Mouse (Mus musculus): ENCODE measurements around the gene Wwox.

- TF ChIP-seq MAX (IDR thresholded peaks at IDR 0.05; ENCODE audit: low read length) (no peak), TCF12 (IDR thresholded peaks at IDR 0.05; ENCODE audit: low read depth, low read length) (no peak), EP300 (IDR thresholded peaks at IDR 0.05; ENCODE audit: low read depth in 1 of 2, low read length in 2 of 2) (no peak), CTCF (IDR thresholded peaks at IDR 0.05 in 2 of 3, conservative IDR thresholded peaks at IDR 0.05 in 1 of 3; ENCODE audit: control insufficient read depth in 1 of 3, insufficient read depth in 1 of 3, low read depth in 2 of 3, low read length in 3 of 3, poor library complexity in 1 of 3, severe bottlenecking in 1 of 3) (no peak), E2F4 (IDR thresholded peaks at IDR 0.05; ENCODE audit: borderline replicate concordance, low read depth, low read length) (no peak)
Observed at GRCm38 (mm10) chr8:115312371-115312770, 872.9 kb downstream of the Wwox start.
